Mouse (Mus musculus) megakaryocyte, adult 5-6 weeks (primary cell): ENCODE measurements at regions not wholly inside any gene's neighbourhood (a gene's known extent, or its start where the extent isn't known, plus 50 kb on each side); places are given as distances from the start of the nearest gene placed in this dataset.

Experiments
- ATAC-seq: 2 replicates; pipeline ENCODE4 v1.8.0; 2016; ENCODE audit warnings: mild to moderate bottlenecking, inconsistent platforms; ENCODE audit not compliant: poor library complexity, severe bottlenecking

DNA sequence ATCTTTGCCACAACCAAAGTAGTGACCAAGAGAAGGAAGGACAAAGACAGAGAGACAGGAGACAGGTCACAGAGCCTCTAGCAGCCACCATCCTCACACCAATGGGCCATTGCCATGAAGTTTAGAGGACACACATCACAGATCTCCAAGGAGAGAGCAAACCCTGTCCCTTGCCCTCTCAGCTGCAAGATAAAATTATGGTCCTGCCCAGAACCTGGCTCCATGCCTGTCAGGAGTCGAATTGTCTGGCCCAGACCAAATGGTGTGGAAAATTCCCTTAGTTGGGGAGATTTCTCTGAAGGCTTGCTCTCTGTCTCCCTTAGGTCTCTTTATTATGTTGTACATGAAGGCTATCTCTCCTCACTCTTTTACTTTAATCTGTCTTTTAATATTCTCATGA, 147.4 kb downstream of the Fam76b start:
- no peak for ATAC-seq

DNA sequence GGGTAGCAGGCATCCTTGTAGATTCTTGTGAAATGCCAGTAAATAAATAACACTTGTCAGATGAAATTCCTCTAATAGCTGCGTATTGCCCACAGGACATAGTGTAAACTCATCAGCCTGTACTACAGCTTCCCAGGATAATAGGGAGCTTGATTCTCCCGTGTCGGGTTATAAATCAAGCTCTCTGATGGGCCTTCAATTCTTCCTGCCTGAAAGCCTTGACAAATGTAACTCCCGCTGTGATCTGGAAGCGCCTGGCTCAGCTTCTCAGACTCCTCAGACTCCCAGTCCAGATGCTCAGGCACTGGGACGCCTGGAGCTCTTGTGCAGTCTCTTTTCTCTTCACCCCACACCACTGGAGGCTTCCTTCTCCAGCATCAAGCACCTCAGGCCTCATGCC, 151.3 kb downstream of the Fam76b start:
- ATAC-seq, result no peak

DNA sequence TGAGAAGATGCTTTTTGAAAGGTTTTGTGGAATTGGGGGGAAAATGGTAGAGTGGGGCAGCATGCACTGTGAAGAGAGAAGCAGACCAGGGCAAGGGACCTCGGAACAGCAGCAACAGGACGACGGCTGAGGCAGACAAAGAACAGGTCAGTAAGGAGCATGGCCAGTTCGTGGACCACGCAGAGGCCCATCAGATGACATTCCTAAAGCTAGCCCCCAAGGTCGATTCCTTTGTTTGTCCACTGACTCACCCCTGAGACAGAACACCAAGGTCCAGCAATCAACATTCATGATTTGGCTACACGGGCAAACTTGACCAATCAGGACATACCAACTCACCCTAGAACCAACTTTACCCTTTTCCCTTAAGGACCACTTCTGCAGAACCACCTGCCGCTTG, 160.0 kb downstream of the Fam76b start:
- no peak for ATAC-seq

DNA sequence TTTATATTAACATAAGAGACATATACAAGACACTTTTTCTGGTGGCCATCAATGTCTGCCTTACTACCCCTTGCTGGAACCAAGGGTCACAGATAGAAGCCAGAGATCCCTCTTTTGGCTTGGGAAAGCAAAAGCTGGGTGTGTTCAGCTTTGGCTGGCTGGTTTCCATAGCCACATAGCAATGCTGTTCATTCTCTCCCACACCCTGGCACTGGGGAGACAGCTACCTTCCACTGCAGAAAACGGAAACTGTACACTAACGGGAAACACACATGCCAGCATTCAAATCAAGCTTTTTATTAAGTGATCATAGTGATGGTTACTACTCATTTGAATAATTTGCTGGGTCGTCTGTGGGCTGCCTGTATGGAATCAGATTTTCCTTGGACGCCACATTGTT, 161.4 kb downstream of the Fam76b start:
- ATAC-seq, result no peak

DNA sequence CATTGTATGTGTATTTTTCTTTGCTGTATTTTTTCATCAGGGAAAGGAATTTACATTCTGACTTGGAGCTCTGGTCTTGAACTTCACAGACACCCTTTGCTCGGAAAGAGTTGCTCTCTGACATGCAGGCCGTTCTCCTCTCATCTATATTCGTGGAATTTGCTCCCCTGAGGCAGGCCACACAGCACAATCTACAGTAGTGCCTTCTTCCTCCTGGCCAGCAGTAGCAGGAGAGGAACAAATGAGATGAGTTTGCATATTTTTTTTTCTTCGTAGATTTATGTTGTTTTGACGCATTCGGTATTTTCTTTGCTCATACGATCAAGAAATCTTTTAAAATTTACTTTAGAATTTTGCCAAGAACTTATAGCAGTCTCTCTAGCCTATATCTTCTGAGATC, 163.4 kb downstream of the Fam76b start:
- no peak for ATAC-seq

DNA sequence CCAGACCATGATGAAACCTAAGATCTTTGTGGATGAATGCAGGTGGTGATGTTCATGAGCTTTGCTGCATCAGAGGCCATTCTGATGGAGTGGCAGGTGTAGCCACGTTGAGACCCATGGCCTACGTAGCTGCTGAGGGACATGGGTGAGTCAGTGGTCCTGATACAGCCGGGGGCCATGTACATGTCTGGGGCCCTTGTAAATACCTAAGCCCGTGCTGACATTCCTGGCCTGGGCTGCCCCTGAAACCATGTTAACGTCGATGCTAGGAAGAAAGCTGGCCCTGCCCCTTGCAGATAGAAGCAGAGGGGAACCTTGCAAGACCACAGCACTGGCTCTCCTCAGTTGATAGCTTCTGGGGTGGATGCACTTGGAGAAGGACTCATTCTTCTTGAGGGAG, 165.2 kb downstream of the Fam76b start:
- ATAC-seq, result no peak

DNA sequence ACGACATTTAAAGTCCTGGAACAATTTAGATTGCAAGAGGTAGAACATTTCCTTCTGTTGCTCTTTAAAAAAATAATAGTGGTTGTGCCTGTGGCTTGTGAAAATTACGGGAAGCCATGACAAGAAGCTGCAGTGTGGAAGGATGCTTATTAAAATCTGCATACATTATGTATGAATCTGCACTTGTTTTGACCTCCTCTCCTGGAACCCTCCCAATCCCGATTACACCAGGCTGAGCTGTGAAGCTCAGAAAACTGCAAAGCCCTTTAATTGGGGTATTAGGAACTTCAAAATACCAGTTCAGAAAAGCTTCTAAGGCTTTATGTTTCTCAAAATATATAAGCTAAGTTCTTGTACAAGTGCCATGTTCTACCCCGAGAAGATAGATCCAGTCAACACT, 171.8 kb downstream of the Fam76b start:
- ATAC-seq, result no peak

DNA sequence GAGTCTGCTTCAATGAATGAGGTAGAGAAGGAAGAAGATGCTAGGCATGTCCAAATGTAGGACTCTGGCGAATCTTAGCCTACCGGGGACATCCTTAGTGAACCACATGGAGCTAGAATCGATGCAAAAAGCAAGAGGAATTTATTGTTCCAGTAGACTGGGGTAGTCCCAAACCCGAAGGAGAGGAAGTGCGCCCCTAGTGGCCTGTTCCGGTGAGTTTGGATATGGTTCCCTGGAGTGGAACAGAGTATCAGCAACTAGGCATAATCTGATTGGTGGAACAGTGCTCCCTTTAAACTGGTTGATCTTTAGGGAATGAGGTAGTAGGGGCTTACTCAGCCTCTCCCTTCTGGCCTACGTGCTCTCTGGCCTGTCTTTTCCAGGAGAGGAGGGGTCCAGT, 174.0 kb downstream of the Fam76b start:
- no peak for ATAC-seq

DNA sequence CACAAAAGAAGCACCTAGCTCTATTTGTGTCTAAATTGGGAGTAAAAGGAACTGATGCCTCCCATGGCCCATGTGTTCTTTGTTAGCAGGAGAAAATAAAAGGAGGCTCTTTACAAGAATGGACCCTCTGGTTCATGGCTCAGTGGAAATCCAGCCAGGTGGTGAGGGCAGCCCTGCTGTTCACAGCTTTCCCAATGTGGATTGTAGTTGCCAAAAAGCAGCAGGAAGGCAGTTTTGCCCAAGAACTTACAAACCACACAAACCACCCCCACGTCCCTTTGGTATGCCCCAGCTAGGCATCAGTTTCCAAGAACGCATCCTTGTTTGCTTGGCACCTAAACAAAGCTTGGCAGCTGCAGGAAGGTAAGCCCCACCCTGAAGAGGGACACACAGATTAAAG, 174.7 kb downstream of the Fam76b start:
- no peak for ATAC-seq

DNA sequence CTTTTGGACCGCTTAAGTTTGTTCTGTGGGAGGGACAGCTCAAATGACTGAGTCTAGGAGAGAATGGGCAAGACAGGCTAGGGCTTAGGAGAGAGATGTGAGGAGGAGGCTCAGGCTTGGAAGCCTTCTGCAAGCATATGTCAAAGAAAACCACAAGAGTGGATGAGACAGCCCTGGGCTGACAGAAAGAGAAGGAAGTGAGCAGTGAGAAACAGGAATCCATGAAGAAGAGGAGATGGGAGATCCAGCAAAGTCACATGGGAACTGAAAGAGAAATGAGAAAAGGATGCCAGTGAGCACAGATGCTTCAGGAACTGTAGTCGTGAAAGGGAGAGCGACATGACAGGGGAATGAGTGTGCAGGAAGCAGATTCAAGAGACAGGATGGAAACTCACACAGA, 175.6 kb downstream of the Fam76b start:
- peak; percentile 80 for ATAC-seq

DNA sequence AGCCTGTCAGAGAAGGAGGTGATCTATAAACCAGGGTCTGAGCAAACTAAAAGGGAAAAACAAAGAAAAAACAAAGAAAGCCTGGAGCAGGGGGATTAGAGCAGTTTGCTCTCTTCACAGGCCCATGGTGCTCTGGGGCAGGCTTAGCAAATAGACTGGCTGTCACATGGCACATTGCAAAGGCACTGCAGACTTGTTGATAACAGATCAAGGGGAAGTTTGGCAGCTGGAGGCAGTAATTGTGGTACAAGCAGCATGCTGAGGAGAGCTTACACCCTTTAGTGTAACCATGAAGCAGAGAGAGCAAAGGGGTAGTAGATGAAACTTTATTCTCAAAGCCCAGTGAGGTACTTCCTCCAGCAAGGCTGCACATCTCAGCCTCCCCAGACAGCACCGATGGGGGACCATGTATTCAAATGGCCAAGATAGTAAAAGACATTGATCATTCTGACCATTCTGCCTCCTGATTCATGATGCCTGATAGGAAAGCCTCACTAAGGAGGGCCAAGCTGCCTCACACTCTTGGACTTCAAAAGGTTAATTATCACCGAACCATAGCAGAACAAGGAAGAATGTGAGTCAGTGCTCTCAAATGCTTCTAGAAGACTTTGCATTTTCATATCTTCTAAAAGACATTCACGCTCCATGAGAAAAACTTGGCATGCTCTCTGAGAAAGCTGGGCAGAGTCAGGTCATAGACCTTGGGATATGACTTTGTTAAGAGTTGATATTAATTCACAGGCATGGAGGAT, 178.9 kb downstream of the Fam76b start:
- no peak for ATAC-seq

DNA sequence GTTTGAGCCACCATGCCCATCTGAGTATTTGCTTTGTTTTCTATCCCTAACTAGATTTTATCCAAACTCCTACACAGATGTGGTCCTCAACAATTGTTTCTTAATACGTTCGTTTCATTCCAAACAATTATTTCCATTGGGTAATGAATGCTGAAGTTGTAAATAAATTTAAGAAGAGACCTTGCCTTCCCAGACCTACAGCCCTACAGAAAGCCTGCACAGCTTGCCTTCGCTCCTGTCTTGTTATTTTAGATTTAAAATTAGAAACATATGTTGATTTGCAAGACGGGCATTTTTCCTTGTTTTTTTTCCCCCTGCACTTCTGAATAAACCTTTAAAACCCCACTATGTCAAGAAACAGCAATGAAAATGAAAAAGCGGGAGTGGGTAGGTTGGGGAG, 181.9 kb downstream of the Fam76b start:
- no peak for ATAC-seq

DNA sequence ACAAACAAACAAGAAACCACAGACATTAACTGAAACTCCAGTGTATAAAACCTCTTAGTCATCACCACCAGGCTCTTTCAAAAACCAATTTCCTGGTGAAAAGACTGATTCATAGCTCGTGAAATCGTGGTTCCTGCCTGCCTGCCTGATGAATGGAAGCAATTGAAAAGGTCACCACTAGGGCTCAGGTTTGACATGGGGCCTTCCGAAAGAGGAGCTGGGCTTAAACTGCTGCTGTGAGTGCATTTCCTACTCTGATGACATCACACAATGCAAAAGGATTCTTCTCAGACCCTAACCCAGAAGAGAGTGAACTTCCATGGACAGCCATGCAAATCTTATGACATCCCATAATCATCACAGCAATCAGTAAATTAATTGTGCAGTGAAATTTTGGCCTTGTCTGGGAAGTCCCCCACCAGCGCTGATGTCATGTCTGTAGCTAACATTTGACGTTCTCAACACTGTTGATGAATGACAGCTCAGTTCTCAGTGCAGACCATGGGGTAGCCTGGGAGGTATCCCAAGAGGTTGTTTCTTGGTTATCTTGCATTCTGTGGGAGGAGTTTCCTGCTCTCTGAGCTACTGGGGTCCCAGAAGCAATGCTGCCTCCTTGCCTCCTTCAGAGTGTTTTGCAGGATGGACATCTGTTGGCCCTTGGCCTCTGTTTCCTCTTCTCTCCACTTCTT, 182.9 kb downstream of the Fam76b start:
- peak; percentile 54 for ATAC-seq

DNA sequence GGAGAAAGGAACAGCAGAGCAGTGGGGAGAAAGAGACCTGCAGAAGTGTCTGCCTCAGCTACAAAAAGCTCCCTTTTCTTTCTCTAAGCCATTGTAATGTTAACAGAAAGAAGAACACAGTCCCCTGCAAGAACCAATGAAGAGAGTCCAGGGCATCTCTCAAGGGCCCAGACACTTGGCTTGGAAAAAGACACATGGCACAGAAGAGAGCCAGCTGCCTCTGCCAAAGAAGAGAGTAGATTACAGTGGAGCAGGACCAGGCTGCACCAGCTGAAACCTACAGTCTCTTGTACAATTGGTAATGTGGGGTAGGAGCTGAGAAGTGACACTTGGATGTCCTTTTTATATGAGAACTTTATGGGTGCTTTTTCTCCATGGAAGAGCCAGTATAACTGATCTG, 196.7 kb downstream of the Fam76b start:
- no peak for ATAC-seq

DNA sequence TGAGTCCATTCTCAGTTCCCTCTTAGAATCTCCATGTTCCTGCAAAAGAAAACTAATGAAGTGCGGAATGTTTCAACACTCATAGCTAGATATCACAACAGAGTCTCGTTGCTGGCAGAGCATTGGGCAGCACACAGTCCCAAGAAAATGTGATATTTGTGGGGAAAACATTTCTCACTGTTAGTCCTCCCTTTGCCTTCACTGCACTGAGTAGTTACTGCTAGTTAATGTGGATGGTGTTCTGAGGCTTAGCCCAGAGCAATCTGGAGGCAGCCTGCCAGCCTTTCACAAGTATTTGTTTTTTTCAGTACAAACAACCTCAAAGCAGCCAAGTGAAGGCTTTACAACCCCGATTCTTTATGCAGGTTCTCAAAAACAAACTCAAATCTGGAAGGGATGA, 197.2 kb downstream of the Fam76b start:
- no peak for ATAC-seq

DNA sequence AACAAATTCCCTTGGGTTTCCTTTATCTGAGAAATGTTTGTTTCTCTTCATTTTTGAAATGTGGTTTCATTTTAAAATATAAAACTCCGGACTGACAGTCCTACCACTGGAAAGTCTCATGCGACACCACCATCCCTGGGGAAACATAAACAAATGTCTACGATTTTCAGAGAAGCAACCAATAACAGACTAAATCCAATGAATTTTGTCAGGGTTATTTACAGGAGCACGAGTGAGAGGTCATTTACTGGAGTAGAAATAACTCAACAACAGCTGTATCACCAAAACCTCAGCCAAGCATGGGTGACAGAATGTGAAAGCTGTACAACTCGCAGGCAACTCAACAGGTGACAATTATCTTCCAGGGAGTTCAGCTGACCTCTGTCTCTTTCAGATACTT, 200.5 kb downstream of the Fam76b start:
- no peak for ATAC-seq

DNA sequence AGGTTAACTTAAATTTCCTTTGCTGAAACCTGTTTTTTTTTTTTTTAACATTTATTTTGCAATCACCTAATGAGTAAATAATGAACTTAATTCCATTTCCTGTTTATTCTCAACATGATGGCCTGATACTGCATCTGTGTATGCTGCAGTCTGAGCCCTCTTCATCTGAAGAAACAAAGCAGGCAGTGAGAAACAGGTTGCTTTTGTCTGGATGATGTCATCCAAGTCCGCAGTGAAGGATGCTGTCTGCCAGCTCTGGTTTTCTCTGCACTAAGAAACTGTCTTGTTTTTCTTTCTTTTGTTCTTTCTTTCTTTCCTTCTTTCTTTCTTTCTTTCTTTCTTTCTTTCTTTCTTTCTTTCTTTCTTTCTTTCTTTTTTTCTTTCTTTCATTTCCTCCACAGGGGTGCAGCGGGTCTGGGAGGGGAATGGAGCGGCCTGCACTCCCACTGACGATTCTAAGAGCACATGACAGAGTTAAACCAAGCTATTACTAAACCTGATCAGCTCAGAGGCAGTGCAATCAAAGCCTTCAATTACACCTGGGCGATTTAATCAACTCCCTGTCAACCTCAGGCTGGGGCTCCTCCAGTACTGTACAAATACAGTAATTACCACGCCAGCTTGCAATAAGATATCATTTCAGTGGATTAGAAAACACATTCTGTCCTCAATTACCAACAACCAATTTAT, 204.0 kb downstream of the Fam76b start:
- ATAC-seq, result no peak

DNA sequence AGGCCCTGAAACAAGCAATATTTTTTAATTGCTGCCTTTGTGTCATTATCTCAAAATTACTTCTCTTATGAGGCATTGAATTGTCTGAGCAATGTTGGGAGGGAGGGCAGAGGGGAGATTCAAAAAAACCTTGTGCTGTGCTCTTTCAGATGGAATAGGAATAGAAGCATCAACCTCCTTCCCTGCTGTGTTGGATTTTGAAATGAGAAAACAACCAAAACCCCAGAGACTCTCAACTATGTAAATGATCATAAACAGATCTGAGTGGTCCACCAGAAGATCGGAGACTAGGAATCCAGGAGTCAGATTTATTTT, 204.5 kb downstream of the Fam76b start:
- ATAC-seq, result no peak

DNA sequence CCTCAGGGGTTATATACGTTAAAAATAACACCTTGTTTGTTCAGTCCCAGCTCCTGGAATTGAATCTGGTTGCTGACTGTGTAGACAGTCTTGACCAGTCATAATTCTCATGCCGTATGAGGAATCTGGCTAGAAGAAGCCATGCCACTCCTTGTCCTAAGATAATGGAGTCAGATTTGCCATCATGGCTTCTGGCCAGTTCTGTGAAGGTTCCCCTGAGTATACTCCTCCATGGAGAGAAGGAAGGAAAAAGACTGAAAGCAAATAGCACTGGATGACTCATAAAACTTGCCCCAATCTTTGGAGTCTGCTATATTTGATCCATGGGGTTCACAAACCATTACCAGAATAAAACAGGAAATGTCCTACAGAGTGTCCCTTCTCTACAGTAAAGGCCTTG, 208.0 kb downstream of the Fam76b start:
- ATAC-seq, result no peak

DNA sequence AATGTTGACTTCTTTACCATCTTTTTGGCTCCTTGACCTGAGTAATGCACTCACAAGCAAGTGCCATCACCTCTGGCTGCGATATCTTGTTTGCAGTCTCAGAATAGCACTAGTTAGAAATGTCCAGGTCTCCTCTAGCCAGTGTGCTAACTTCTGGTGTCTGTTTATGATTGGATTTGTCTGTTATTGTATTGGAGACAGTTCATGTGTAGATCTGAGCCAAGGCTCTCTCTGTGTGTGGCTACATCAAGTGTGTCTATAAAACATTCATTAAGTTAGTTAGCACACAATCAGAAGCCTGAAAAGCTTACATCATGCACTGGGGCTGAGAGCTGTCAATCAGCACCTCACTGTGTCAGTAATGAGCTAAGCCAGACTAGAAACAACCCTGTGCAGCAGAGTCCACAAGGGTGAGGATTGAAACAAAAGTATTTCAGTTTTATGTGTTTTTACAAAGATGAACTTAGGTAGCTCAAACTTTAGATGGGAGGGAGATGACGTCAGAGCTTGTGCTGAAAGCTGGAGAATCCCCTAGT, 214.5 kb downstream of the Fam76b start:
- no peak for ATAC-seq

DNA sequence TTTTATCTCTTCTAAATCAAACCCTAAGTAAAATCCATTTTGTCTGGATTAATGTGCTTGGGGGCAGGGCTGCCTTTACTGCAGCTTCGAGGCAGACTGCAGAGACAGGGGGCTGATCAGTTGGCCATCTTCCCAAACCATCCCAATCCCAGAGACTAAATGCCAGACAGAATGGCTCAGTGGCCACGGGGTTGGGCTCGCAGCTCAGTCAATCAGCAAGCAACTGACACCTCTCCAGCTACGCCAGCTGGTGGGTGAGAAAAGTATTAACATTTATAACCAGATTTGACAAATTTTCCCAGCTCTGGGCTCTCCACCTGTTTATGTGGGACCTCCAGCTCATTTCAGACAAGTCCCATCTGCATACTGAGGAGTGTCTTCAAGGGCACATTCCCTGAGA, 220.7 kb downstream of the Fam76b start:
- ATAC-seq, result no peak

DNA sequence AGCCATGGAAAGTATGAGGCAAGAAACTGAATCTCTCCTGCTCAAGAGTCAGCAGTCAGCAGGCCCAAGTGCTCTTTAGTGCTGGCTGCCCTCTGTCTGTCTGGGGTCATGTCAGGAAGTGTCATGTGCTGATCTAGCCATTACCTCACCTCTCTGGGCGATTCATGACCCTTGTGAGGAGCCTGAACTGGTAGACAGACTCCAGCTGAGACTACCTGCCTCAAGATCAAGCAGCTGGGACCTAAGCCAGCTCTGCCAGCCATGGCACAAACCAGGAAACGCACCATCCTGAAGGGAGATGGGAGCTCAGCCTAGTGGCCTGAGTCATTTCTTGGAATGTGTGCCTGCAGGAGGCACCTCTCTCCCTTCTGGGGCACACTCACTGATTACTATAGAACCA, 221.2 kb upstream of the Sesn3 start:
- ATAC-seq, result no peak
